In the genomic region with DNA sequence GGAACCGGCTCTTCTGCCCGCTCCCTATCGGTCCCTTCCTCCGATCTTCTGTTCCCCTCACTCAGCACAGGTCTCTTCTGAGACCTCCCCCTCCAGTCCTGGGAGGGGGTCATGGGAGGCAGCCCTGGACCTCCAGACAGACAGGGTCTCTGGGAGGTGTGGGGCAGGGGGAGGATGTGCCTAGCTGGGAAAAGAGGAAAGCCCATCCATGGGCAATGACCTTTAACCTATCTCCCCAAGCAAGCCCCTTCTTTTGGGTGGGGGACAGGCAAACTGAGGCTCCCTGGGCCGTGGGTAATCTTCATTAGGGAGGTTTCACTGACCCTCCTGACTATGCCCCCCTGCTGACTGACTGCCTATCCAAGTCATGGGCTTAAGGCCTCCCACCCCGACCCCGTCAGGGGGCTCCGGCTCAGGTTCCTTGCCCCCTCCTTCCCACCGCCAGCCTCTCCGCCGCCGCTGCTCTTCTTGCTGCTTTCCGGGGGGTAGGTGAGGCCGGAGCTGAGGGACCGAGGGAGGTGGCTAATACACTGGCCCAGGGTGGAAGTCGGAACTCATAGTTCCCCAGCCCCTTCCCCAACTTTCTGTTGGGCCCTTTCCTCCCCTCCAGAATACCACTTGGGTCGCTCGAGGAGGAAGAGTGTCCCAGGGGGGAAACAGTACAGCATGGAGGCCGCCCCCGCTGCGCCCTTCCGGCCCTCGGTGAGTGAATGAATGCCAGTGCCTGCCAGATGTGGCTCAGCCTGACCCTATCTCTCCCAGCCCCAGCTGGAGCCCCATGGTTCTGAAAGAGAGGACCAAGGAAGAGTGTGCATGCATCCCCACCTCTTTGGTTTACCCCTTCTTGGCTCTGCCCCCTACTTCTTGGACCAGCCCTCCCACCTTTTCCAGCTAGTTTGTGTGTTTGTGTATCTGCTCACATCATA, we compare ENCODE assay signal across 8 mouse cellular contexts. TPM values are rescaled to one million over a fixed set of nuclear protein-coding genes. Genes with fewer than 3 reads are reported as not detected.
DNase-seq lines count a peak whose midpoint lies in the region; ATAC-seq and TF ChIP-seq lines count a peak whose summit lies in the region.

No protein-coding gene starts in this region.

- ATAC-seq in heart, embryonic 13.5 days (ENCODE audit: extremely low read depth, insufficient number of reproducible peaks, low FRiP score, low TSS enrichment) = no peak
- no peak for ATAC-seq in heart, postnatal 0 days (ENCODE audit: insufficient read depth, low read depth)
- ATAC-seq in midbrain, embryonic 11.5 days (ENCODE audit: low FRiP score) = 0 out of 2 replicates have a peak, but pooled peaks have one; percentile 22
- ATAC-seq in monocyte, adult 5-6 weeks (replicated peaks; ENCODE audit: insufficient number of reproducible peaks, low FRiP score, low TSS enrichment, poor library complexity, severe bottlenecking) = no peak

- H3K9ac ChIP-seq in heart, embryonic 13.5 days = peak overlapping the region; percentile 79
- H3K9ac ChIP-seq in heart, postnatal 0 days (replicated peaks; ENCODE audit: low read depth, low read length) = peak overlapping the region; percentile 31
- peak overlapping the region; percentile 74 for H3K9ac ChIP-seq in midbrain, embryonic 11.5 days (ENCODE audit: low read length)

- H3K27me3 ChIP-seq in heart, embryonic 13.5 days (replicated peaks) = no peaks in the 10 kb centered on the region; the same call in 1 of the 2 replicates
- no peaks in the 10 kb centered on the region for H3K27me3 ChIP-seq in heart, postnatal 0 days (ENCODE audit: control insufficient read depth, insufficient read depth, low read length)
- no peaks in the 10 kb centered on the region for H3K27me3 ChIP-seq in midbrain, embryonic 11.5 days (ENCODE audit: control insufficient read depth, insufficient read depth, low read length)

- H3K4me3 ChIP-seq in heart, embryonic 13.5 days = peak overlapping the region; percentile 48
- H3K4me3 ChIP-seq in bone marrow, adult 2 months (replicated peaks; ENCODE audit: control insufficient read depth, low read depth, low read length) = peak overlapping the region; percentile 13
- peak overlapping the region; percentile 31 for H3K4me3 ChIP-seq in heart, postnatal 0 days (ENCODE audit: low read depth, low read length)
- peak overlapping the region; percentile 41 for H3K4me3 ChIP-seq in midbrain, embryonic 11.5 days (ENCODE audit: low read depth, low read length)

- WGBS in heart, embryonic 13.5 days = 17% methylated on average over 23 of the region's 23 CpGs
- 27% methylated on average over 23 of the region's 23 CpGs for WGBS in bone marrow, adult 2 months
- 43% methylated on average over 20 of the region's 23 CpGs for WGBS in heart, postnatal 0 days
- under 1% methylated on average over 22 of the region's 23 CpGs for WGBS in midbrain, embryonic 11.5 days

- H3K36me3 ChIP-seq in heart, embryonic 13.5 days = peaks cover 24% of the 10 kb centered on the region
- H3K36me3 ChIP-seq in heart, postnatal 0 days (replicated peaks; ENCODE audit: control insufficient read depth, insufficient read depth, low read length) = no peaks in the 10 kb centered on the region
- peaks cover 9% of the 10 kb centered on the region; the same call in 1 of the 2 replicates for H3K36me3 ChIP-seq in midbrain, embryonic 11.5 days (ENCODE audit: control insufficient read depth, insufficient read depth, low read length)

- no peaks in the 10 kb centered on the region for H3K9me3 ChIP-seq in heart, embryonic 13.5 days
- no peaks in the 10 kb centered on the region for H3K9me3 ChIP-seq in heart, postnatal 0 days (replicated peaks; ENCODE audit: control insufficient read depth, low read length)
- no peaks in the 10 kb centered on the region for H3K9me3 ChIP-seq in midbrain, embryonic 11.5 days (ENCODE audit: control insufficient read depth, low read length)

- H3K27ac ChIP-seq in heart, embryonic 13.5 days (replicated peaks) = peak overlapping the region; percentile 95
- H3K27ac ChIP-seq in bone marrow, adult 2 months (ENCODE audit: control insufficient read depth, insufficient read depth, low read depth, low read length, poor library complexity) = no peak overlapping the region
- no peak overlapping the region for H3K27ac ChIP-seq in heart, postnatal 0 days (ENCODE audit: low read depth)
- peak overlapping the region; percentile 57 for H3K27ac ChIP-seq in midbrain, embryonic 11.5 days (ENCODE audit: low read depth, low read length)

- no peak for TF ChIP-seq CTCF in bone marrow, adult 2 months (IDR thresholded peaks at IDR 0.05; ENCODE audit: control insufficient read depth, insufficient read depth, low read length)
- no peak for TF ChIP-seq CTCF in heart, postnatal 0 days (IDR thresholded peaks at IDR 0.05; ENCODE audit: low read depth)

- peak overlapping the region; percentile 64 for H3K4me2 ChIP-seq in heart, embryonic 13.5 days
- H3K4me2 ChIP-seq in heart, postnatal 0 days (ENCODE audit: low read depth, low read length) = peak overlapping the region; percentile 57
- peak overlapping the region; percentile 82 for H3K4me2 ChIP-seq in midbrain, embryonic 11.5 days

- no peak for DNase-seq in heart, adult 9 months (ENCODE audit: low spot score in 2 of 2)
- DNase-seq in heart, postnatal 0 days (ENCODE audit: low spot score) = no peak
- peak; percentile 87 for DNase-seq in midbrain, embryonic 11.5 days (ENCODE audit: low spot score, missing footprints)
- no peak for DNase-seq in MN1 (ENCODE audit: low spot score)
- no peak for DNase-seq in frontal cortex, adult 2 months (ENCODE audit: extremely low spot score in 1 of 2, low spot score in 1 of 2)

- no peak for TF ChIP-seq EP300 in heart, postnatal 0 days (IDR thresholded peaks at IDR 0.05; ENCODE audit: low read depth)

- no peak for TF ChIP-seq POLR2A in bone marrow, adult 2 months (IDR thresholded peaks at IDR 0.05; ENCODE audit: borderline replicate concordance, control insufficient read depth, low read depth, low read length)

- peaks cover 85% of the 10 kb centered on the region for H3K4me1 ChIP-seq in heart, embryonic 13.5 days
- peaks cover 1% of the 10 kb centered on the region; the same call in 1 of the 2 replicates for H3K4me1 ChIP-seq in bone marrow, adult 2 months (ENCODE audit: control insufficient read depth, insufficient read depth, low read length)
- peaks cover 48% of the 10 kb centered on the region for H3K4me1 ChIP-seq in heart, postnatal 0 days (ENCODE audit: control insufficient read depth, insufficient read depth)
- peaks cover 58% of the 10 kb centered on the region for H3K4me1 ChIP-seq in midbrain, embryonic 11.5 days (ENCODE audit: control insufficient read depth, insufficient read depth, low read length)

RNA-seq across cellular contexts. Expression of a gene that starts 11.2 kb away (rescaled TPM):
- 1.3 and 2.0 TPM in 2 replicates for polyA plus RNA-seq in heart, embryonic 13.5 days (2015; fragmentation: Nextera tagmentation; extraction: Ambion mirVana)
- polyA plus RNA-seq in bone marrow, adult 2 months (2011; ENCODE audit: insufficient read depth, insufficient read length, low replicate concordance, missing spikeins) = 9.5 and 24.1 TPM in 2 replicates
- 4.3 and 6.6 TPM in 2 replicates for total RNA-seq in heart, postnatal 0 days (2014; rRNA removed; ENCODE audit: low replicate concordance)
- 0.41 and 0.45 TPM in 2 replicates for polyA plus RNA-seq in heart, postnatal 0 days (2015; fragmentation: Nextera tagmentation; extraction: Ambion mirVana)
- polyA plus RNA-seq in midbrain, embryonic 11.5 days (2014; fragmentation: Nextera tagmentation; extraction: Ambion mirVana) = 1.8 and 2.3 TPM in 2 replicates
- 0.76 to 3.9 TPM (median 0.96 TPM) in 3 replicates for total RNA-seq in monocyte, adult 5-6 weeks (2017)
- polyA plus RNA-seq in frontal cortex, adult 2 months (2012; rRNA removed) = 212 and 226 TPM in 2 replicates

RNA-seq across cellular contexts. Expression of a gene that starts 12.8 kb away (rescaled TPM):
- polyA plus RNA-seq in heart, embryonic 13.5 days (2015; fragmentation: Nextera tagmentation; extraction: Ambion mirVana) = 152 and 169 TPM in 2 replicates
- polyA plus RNA-seq in bone marrow, adult 2 months (2011; ENCODE audit: insufficient read depth, insufficient read length, low replicate concordance, missing spikeins) = 77.1 and 99.0 TPM in 2 replicates
- total RNA-seq in heart, postnatal 0 days (2014; rRNA removed; ENCODE audit: low replicate concordance) = 80.2 and 107 TPM in 2 replicates
- polyA plus RNA-seq in heart, postnatal 0 days (2015; fragmentation: Nextera tagmentation; extraction: Ambion mirVana) = 180 and 193 TPM in 2 replicates
- polyA plus RNA-seq in midbrain, embryonic 11.5 days (2014; fragmentation: Nextera tagmentation; extraction: Ambion mirVana) = 146 and 157 TPM in 2 replicates
- total RNA-seq in monocyte, adult 5-6 weeks (2017) = 22.8 to 35.9 TPM (median 25.9 TPM) in 3 replicates
- 120 and 132 TPM in 2 replicates for polyA plus RNA-seq in frontal cortex, adult 2 months (2012; rRNA removed)

RNA-seq across cellular contexts. Expression of a gene that starts 19.4 kb away (rescaled TPM):
- polyA plus RNA-seq in heart, embryonic 13.5 days (2015; fragmentation: Nextera tagmentation; extraction: Ambion mirVana) = 8.4 and 9.2 TPM in 2 replicates
- 43.0 and 63.9 TPM in 2 replicates for polyA plus RNA-seq in bone marrow, adult 2 months (2011; ENCODE audit: insufficient read depth, insufficient read length, low replicate concordance, missing spikeins)
- total RNA-seq in heart, postnatal 0 days (2014; rRNA removed; ENCODE audit: low replicate concordance) = 13.7 and 16.3 TPM in 2 replicates
- polyA plus RNA-seq in heart, postnatal 0 days (2015; fragmentation: Nextera tagmentation; extraction: Ambion mirVana) = 6.3 and 7.2 TPM in 2 replicates
- 3.6 and 3.7 TPM in 2 replicates for polyA plus RNA-seq in midbrain, embryonic 11.5 days (2014; fragmentation: Nextera tagmentation; extraction: Ambion mirVana)
- total RNA-seq in monocyte, adult 5-6 weeks (2017) = 26.2 to 57.6 TPM (median 30.0 TPM) in 3 replicates
- 44.1 and 44.7 TPM in 2 replicates for polyA plus RNA-seq in frontal cortex, adult 2 months (2012; rRNA removed)

RNA-seq across cellular contexts. Expression of a gene that starts 20.8 kb away (rescaled TPM):
- polyA plus RNA-seq in heart, embryonic 13.5 days (2015; fragmentation: Nextera tagmentation; extraction: Ambion mirVana) = 9.1 and 9.8 TPM in 2 replicates
- polyA plus RNA-seq in bone marrow, adult 2 months (2011; ENCODE audit: insufficient read depth, insufficient read length, low replicate concordance, missing spikeins) = 6.7 and 10.2 TPM in 2 replicates
- 4.0 and 10.9 TPM in 2 replicates for total RNA-seq in heart, postnatal 0 days (2014; rRNA removed; ENCODE audit: low replicate concordance)
- 5.0 and 5.4 TPM in 2 replicates for polyA plus RNA-seq in heart, postnatal 0 days (2015; fragmentation: Nextera tagmentation; extraction: Ambion mirVana)
- polyA plus RNA-seq in midbrain, embryonic 11.5 days (2014; fragmentation: Nextera tagmentation; extraction: Ambion mirVana) = 13.4 and 13.6 TPM in 2 replicates
- 23.5 to 34.2 TPM (median 32.3 TPM) in 3 replicates for total RNA-seq in monocyte, adult 5-6 weeks (2017)
- 16.7 and 17.4 TPM in 2 replicates for polyA plus RNA-seq in frontal cortex, adult 2 months (2012; rRNA removed)

RNA-seq across cellular contexts. Expression of a gene that starts 35.3 kb away (rescaled TPM):
- polyA plus RNA-seq in heart, embryonic 13.5 days (2015; fragmentation: Nextera tagmentation; extraction: Ambion mirVana) = 6.3 and 7.0 TPM in 2 replicates
- 30.8 and 50.8 TPM in 2 replicates for polyA plus RNA-seq in bone marrow, adult 2 months (2011; ENCODE audit: insufficient read depth, insufficient read length, low replicate concordance, missing spikeins)
- total RNA-seq in heart, postnatal 0 days (2014; rRNA removed; ENCODE audit: low replicate concordance) = 4.5 and 4.8 TPM in 2 replicates
- 0.93 and 1.5 TPM in 2 replicates for polyA plus RNA-seq in heart, postnatal 0 days (2015; fragmentation: Nextera tagmentation; extraction: Ambion mirVana)
- polyA plus RNA-seq in midbrain, embryonic 11.5 days (2014; fragmentation: Nextera tagmentation; extraction: Ambion mirVana) = 3.8 and 6.4 TPM in 2 replicates
- 1.5 to 3.2 TPM (median 2.3 TPM) in 3 replicates for total RNA-seq in monocyte, adult 5-6 weeks (2017)
- 4.2 and 4.5 TPM in 2 replicates for polyA plus RNA-seq in frontal cortex, adult 2 months (2012; rRNA removed)

Comparison
In these comparisons a context has a peak if more than half of its experiments do, and no peak if none do; other contexts are left out.
1. H3K27ac ChIP-seq: peak in heart, embryonic 13.5 days (single experiment) and midbrain, embryonic 11.5 days (single experiment); none in bone marrow, adult 2 months (single experiment) and heart, postnatal 0 days (single experiment).
2. Peak in every context shown above with its lines, with median percentiles within 50 percentile points of each other: H3K4me2 ChIP-seq, H3K4me3 ChIP-seq and H3K9ac ChIP-seq.